Mouse (Mus musculus) heart, embryonic 14.5 days (tissue): ENCODE data around the gene Zdhhc1. TPM values are rescaled to one million over a fixed set of nuclear protein-coding genes. Genes with fewer than 3 reads are reported as not detected.

Source experiments
- ATAC-seq: fragments of 200-750 bp; cut with Nextera tagmentation; 2 replicates; pipeline ENCODE4 v1.8.0; 2017; ENCODE audit warnings: low read depth, moderate TSS enrichment; ENCODE audit not compliant: insufficient number of reproducible peaks, insufficient read depth, low FRiP score
- H3K27ac ChIP-seq, 2 experiments: fragments of 200-500 bp in 1 of 2; fragments of 300-500 bp in 1 of 2; sonication (generic) in 1 of 2; replicated peaks in 1 of 2; 2 replicates each; pipeline ENCODE4 v1.5.1; 2012 to 2014; ENCODE audit warnings: low read depth in 2 of 2, low read length in 2 of 2, control low read depth in 1 of 2, mild to moderate bottlenecking in 1 of 2, mixed read lengths in 1 of 2; ENCODE audit not compliant: control insufficient read depth in 1 of 2, insufficient read depth in 1 of 2
- H3K27me3 ChIP-seq: fragments of 300-500 bp; sonication (generic); 2 replicates; pipeline ENCODE4 v1.6.1; 2014; ENCODE audit warnings: mild to moderate bottlenecking, low read length, control low read depth; ENCODE audit not compliant: control insufficient read depth, insufficient read depth
- H3K36me3 ChIP-seq: fragments of 300-500 bp; sonication (generic); 2 replicates; pipeline ENCODE4 v1.6.1; 2014; ENCODE audit warnings: mild to moderate bottlenecking, control low read depth, low read length, mixed read lengths; ENCODE audit not compliant: control insufficient read depth, insufficient read depth
- H3K4me1 ChIP-seq, 2 experiments: fragments of 200-500 bp in 1 of 2; fragments of 300-500 bp in 1 of 2; sonication (generic) in 1 of 2; 2 replicates each; pipeline ENCODE4 v1.6.1; 2012 to 2014; ENCODE audit warnings: low read length in 2 of 2, control low read depth in 1 of 2, mixed read lengths in 1 of 2; ENCODE audit not compliant: control insufficient read depth in 2 of 2, insufficient read depth in 2 of 2
- H3K4me2 ChIP-seq: fragments of 300-500 bp; sonication (generic); 2 replicates; pipeline ENCODE4 v1.6.1; 2014; ENCODE audit warnings: mild to moderate bottlenecking, low read length
- H3K4me3 ChIP-seq, 2 experiments: fragments of 200-500 bp in 1 of 2; fragments of 300-500 bp in 1 of 2; sonication (generic) in 1 of 2; 2 replicates each; pipeline ENCODE4 v1.5.1; 2012 to 2014; ENCODE audit warnings: low read length in 2 of 2, mild to moderate bottlenecking in 2 of 2, control low read depth in 1 of 2, low read depth in 1 of 2, moderate library complexity in 1 of 2; ENCODE audit not compliant: control insufficient read depth in 1 of 2, insufficient read depth in 1 of 2
- H3K9ac ChIP-seq: fragments of 300-500 bp; sonication (generic); 2 replicates; pipeline ENCODE4 v1.6.1; 2014; ENCODE audit warnings: mild to moderate bottlenecking, low read length
- H3K9me3 ChIP-seq: fragments of 300-500 bp; sonication (generic); 2 replicates; pipeline ENCODE4 v1.6.1; 2016; ENCODE audit warnings: low read length, control low read depth; ENCODE audit not compliant: control insufficient read depth
- WGBS: fragments of 180-500 bp; shearing (Covaris S2); extraction: QIAGEN DNeasy Blood & Tissue Kit; methylation state at CpG from one replicate; pipeline ENCODE4 v1.1.7; 2014; 5-methylcytosine and 5-hydroxymethylcytosine counted together
- polyA plus RNA-seq: library from polyadenylated mRNA; unstranded; fragments of >200 nt; fragmentation: Nextera tagmentation; extraction: Ambion mirVana; gene quantifications from 2 replicates; pipeline ENCODE4 v1.2.1, GENCODE M21; 2014

Zdhhc1 gene
- polyA plus RNA-seq, 1 experiment from 2014 or later, result 24.5 TPM

GRCm38 (mm10) chr8:105468002-105468720, 28.5 kb downstream of the Zdhhc1 start:
- no peak overlapping the region for H3K4me3 ChIP-seq
- H3K27ac ChIP-seq, result no peak overlapping the region
- 0 out of 2 replicates have a peak, but pooled peaks cover 3% of the 10 kb centered on the region for H3K27me3 ChIP-seq
- no peak for ATAC-seq
- H3K9me3 ChIP-seq, result no peaks in the 10 kb centered on the region
- WGBS, result 90% methylated on average over 27 of the region's 27 CpGs
- peaks cover 7% of the 10 kb centered on the region; the same call in 1 of the 2 replicates for H3K36me3 ChIP-seq
- peaks cover 13 to 19% of the 10 kb centered on the region in 2 experiments for H3K4me1 ChIP-seq
- H3K9ac ChIP-seq, result no peak overlapping the region
- H3K4me2 ChIP-seq, result no peak overlapping the region

GRCm38 (mm10) chr8:105467396-105467985, 29.2 kb downstream of the Zdhhc1 start:
- Histone ChIP-seq H3K4me2 (no peak overlapping the region), H3K27me3 (0 out of 2 replicates have a peak, but pooled peaks cover 1% of the 10 kb centered on the region), H3K27ac (no peak overlapping the region), H3K9me3 (no peaks in the 10 kb centered on the region), H3K9ac (no peak overlapping the region), H3K4me3 (no peak overlapping the region), H3K36me3 (peaks cover 7% of the 10 kb centered on the region; the same call in 1 of the 2 replicates), H3K4me1 (peaks cover 11 to 17% of the 10 kb centered on the region in 2 experiments)
- 90% methylated on average over 10 of the region's 10 CpGs for WGBS
- ATAC-seq, result no peak

DNA sequence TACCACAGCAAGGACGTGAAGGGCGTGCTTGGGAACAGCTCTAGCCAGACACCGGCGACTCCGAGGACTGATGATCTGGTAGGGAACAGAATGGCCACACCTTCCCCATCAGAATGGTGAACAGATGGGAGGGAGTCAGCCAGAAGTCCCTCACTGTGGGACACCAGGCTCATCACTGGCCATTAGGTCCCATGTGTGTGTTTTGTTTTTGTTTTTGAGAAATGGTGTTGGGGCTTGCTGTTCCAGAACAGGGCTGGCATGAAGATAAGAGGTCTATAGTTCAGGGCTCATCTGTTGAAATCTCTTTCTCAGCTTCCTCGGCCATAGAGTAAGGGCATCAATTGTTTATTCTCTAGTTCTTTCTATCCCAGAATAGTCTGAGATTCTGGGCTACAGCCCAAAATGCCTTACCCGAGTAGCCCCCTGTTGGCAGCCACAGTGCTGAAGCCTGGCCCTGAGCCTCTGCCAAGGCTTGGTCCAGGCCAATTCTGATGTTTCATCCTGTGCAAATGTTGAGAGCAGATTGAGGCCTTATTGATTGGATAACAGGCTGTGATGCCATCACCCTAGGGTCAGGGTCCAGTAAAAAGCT, 29.9 kb downstream of the Zdhhc1 start:
- peaks cover 7% of the 10 kb centered on the region; the same call in 1 of the 2 replicates for H3K36me3 ChIP-seq
- H3K4me1 ChIP-seq, result peaks cover 11 to 14% of the 10 kb centered on the region in 2 experiments
- no peak overlapping the region for H3K27ac ChIP-seq
- no peak for ATAC-seq
- no peaks in the 10 kb centered on the region for H3K27me3 ChIP-seq
- no peak overlapping the region for H3K4me2 ChIP-seq
- no peak overlapping the region for H3K4me3 ChIP-seq
- WGBS, result 76% methylated on average over 7 of the region's 7 CpGs
- H3K9ac ChIP-seq, result no peak overlapping the region
- no peaks in the 10 kb centered on the region for H3K9me3 ChIP-seq

DNA sequence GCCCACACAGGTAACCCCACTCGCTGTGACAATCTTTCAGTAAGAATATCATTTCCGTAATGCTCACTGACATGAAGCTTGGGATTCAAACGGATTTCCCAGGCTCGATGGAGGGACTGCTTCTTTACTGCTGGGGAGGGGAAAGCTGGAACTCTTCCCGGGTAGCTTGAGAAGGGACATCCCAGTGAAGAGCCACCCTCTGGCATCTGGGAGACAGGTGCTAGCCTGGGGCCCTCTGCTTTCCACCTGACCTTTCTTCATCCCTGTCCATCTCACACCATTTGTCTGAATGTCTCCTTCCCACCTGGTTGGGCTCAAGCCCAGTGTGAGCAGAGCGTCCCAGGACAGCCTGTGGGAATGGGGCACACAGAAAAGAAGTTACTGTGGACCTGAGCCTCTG, 30.5 kb downstream of the Zdhhc1 start:
- H3K27ac ChIP-seq, result no peak overlapping the region

DNA sequence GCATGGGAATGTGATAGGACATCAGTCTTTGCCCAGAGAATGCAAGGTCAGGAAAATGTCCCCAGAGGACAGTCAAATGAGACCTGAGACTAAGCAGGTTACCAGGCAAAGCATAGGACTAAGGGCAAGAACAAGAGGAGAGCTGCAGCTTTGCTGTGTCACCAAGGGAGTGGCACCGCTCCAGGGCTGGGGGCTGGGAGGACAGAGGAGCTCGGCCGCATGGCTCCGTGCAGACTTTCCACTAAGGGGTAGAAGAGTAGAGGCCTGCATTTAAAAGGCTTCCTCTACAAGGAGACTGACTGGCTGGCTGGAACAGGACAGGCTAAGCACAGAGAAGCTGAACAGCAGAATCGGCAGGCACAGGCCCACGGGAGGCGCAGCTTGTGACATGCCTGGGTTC, 32.1 kb downstream of the Zdhhc1 start:
- Histone ChIP-seq H3K4me2 (no peak overlapping the region), H3K27me3 (no peaks in the 10 kb centered on the region), H3K4me1 (peaks cover 6% of the 10 kb centered on the region in 2 experiments; a peak in 2 of 4 replicates), H3K4me3 (no peak overlapping the region), H3K9ac (no peak overlapping the region), H3K27ac (no peak overlapping the region), H3K36me3 (peaks cover 7% of the 10 kb centered on the region; the same call in 1 of the 2 replicates), H3K9me3 (no peaks in the 10 kb centered on the region)
- no peak for ATAC-seq
- WGBS, result 53% methylated on average over 7 of the region's 7 CpGs

More for the DNA sequence above, 30.5 kb downstream of the Zdhhc1 start:
- Histone ChIP-seq H3K9me3 (no peaks in the 10 kb centered on the region), H3K9ac (no peak overlapping the region), H3K36me3 (peaks cover 7% of the 10 kb centered on the region; the same call in 1 of the 2 replicates), H3K4me3 (no peak overlapping the region), H3K4me2 (no peak overlapping the region), H3K4me1 (peaks cover 11% of the 10 kb centered on the region in 2 experiments), H3K27me3 (no peaks in the 10 kb centered on the region)
- no peak for ATAC-seq
- 80% methylated on average over 6 of the region's 6 CpGs for WGBS

DNA sequence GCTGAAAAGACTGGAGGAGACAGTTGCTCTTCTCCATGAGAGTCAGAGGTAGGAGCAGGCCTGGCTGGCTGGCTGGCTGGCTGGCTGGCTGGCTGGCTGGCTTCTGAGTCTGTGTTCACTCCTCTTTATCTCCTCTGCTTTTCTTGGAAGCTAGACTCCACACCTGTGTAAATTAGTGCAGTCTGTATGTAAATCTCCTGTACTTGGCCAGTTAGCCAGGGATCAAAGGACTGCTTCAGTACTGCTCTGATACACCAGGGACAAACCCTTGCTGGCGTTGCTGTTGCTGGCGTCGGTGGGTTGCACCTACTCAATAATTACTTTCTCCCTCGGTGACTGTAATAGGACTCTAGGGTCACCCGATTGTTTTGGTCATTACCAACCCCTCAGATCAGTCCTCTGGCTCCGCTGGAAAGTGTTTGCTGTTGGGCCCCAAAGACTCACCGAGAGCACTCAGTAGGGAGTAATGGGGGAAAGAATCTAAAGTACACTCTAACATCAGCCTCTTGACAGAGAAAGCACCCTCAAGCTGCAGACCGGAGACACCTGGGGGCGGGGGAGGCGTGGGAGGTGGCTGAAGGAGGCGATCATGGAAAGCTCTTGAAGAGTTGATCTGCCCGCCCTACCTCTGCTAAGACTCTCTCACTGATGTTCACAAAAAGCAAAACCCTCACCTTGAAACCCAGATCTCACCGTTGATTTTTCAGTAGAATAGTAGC, 35.5 kb downstream of the Zdhhc1 start:
- ATAC-seq, result no peak
- no peaks in the 10 kb centered on the region for H3K27me3 ChIP-seq
- H3K27ac ChIP-seq, result no peak overlapping the region
- H3K4me3 ChIP-seq, result no peak overlapping the region
- no peaks in the 10 kb centered on the region for H3K9me3 ChIP-seq
- H3K4me2 ChIP-seq, result no peak overlapping the region
- peaks cover 0 to 6% of the 10 kb centered on the region in 2 experiments; a peak in 1 of 4 replicates for H3K4me1 ChIP-seq
- H3K9ac ChIP-seq, result no peak overlapping the region
- H3K36me3 ChIP-seq, result no peaks in the 10 kb centered on the region
- WGBS, result 60% methylated on average over 13 of the region's 13 CpGs

DNA sequence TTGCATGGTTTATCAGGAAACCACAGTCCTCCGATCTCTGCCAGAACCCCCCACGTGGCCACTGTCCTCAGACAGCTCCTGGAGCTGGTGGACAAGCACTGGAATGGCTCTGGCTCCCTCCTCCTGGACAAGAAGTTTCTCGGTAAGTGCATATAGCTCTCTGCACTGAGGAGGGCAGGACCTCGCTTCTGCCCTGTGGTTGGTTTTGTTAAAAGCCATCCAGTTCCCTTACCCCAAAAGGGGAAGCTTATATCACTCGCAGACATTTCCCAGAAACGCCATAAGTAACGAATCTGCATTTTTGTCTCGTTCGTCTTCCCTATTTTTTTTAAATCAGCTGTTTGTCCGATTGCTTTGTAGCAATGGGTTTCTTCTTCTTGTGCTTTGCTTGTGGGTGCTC, 41.5 kb downstream of the Zdhhc1 start:
- no peak overlapping the region for H3K4me2 ChIP-seq
- no peak overlapping the region for H3K27ac ChIP-seq
- H3K9me3 ChIP-seq, result no peaks in the 10 kb centered on the region

More for the DNA sequence above, 41.5 kb downstream of the Zdhhc1 start:
- 48% methylated on average over 10 of the region's 10 CpGs for WGBS
- Histone ChIP-seq H3K4me3 (no peak overlapping the region), H3K36me3 (no peaks in the 10 kb centered on the region), H3K9ac (no peak overlapping the region), H3K4me1 (peaks cover 0 to 2% of the 10 kb centered on the region in 2 experiments; a peak in 2 of 4 replicates), H3K27me3 (no peaks in the 10 kb centered on the region)
- no peak for ATAC-seq
